Mouse (Mus musculus) MEL (cell line): ENCODE data around the gene Mocs1. TPM values are rescaled to one million over a fixed set of nuclear protein-coding genes. Genes with fewer than 3 reads are reported as not detected.

ENCODE experiments used
- DNase-seq: peaks from one replicate; pipeline ENCODE4 v3.0.0; 2011; ENCODE audit warnings: low read depth, low spot score
- H3K27ac ChIP-seq: 2 replicates; pipeline ENCODE4 v1.5.1; 2012; ENCODE audit warnings: low read depth, mild to moderate bottlenecking, control low read depth, low read length, moderate library complexity; ENCODE audit not compliant: control insufficient read depth
- H3K27me3 ChIP-seq, 2 experiments: fragments of 150-350 bp in 1 of 2; sonication (generic) in 1 of 2; 2 replicates each; pipeline ENCODE4 v1.6.1; 2012; ENCODE audit warnings: low read length in 2 of 2, mild to moderate bottlenecking in 2 of 2, improper control_type of control experiment in 1 of 2, moderate library complexity in 1 of 2; ENCODE audit not compliant: insufficient read depth in 2 of 2, control insufficient read depth in 1 of 2
- H3K36me3 ChIP-seq, 2 experiments: 2 replicates each; pipeline ENCODE4 v1.6.1; 2012 to 2014; ENCODE audit warnings: low read length in 2 of 2, improper control_type of control experiment in 1 of 2, inconsistent platforms in 1 of 2, mild to moderate bottlenecking in 1 of 2; ENCODE audit not compliant: insufficient read depth in 2 of 2, control insufficient read depth in 1 of 2
- H3K4me1 ChIP-seq, 2 experiments: fragments of 150-350 bp in 1 of 2; sonication (generic) in 1 of 2; 2 replicates each; pipeline ENCODE4 v1.6.1; 2012; ENCODE audit warnings: low read length in 2 of 2, improper control_type of control experiment in 1 of 2, mild to moderate bottlenecking in 1 of 2; ENCODE audit not compliant: insufficient read depth in 2 of 2, control insufficient read depth in 1 of 2
- H3K4me3 ChIP-seq, 2 experiments: fragments of 150-350 bp in 1 of 2; sonication (generic) in 1 of 2; 2 replicates each; pipeline ENCODE4 v1.5.1; 2012; ENCODE audit warnings: low read depth in 2 of 2, low read length in 2 of 2, mild to moderate bottlenecking in 2 of 2, moderate library complexity in 2 of 2, control low read depth in 1 of 2, improper control_type of control experiment in 1 of 2; ENCODE audit not compliant: control insufficient read depth in 1 of 2, insufficient read depth in 1 of 2
- H3K79me2 ChIP-seq: 2 replicates; pipeline ENCODE4 v1.6.1; 2012; ENCODE audit warnings: mild to moderate bottlenecking, low read length, moderate library complexity; ENCODE audit not compliant: control insufficient read depth, poor library complexity, insufficient read depth
- H3K9ac ChIP-seq: 2 replicates; pipeline ENCODE4 v1.6.1; 2012; ENCODE audit warnings: low read depth, mild to moderate bottlenecking, control low read depth, low read length, moderate library complexity; ENCODE audit not compliant: control insufficient read depth, poor library complexity, severe bottlenecking
- H3K9me3 ChIP-seq: fragments of 150-350 bp; sonication (generic); replicated peaks from 2 replicates; pipeline ENCODE4 v1.6.1; 2012; ENCODE audit warnings: mild to moderate bottlenecking, low read length, improper control_type of control experiment, moderate library complexity; ENCODE audit not compliant: insufficient read depth
- CHD1 ChIP-seq: IDR thresholded peaks from 2 replicates; pipeline ENCODE4 v1.6.1; 2012; ENCODE audit warnings: low read depth, mild to moderate bottlenecking, inconsistent platforms, low read length, improper control_type of control experiment
- CHD2 ChIP-seq: IDR thresholded peaks from 2 replicates; pipeline ENCODE4 v1.6.1; 2011; ENCODE audit warnings: low read length, improper control_type of control experiment
- CTCF ChIP-seq, 3 experiments: IDR thresholded peaks in 2 of 3; conservative IDR thresholded peaks in 1 of 3; 2 replicates each; pipeline ENCODE4 v1.5.1; 2011 to 2012; ENCODE audit warnings: low read length in 3 of 3, low read depth in 2 of 3, mild to moderate bottlenecking in 2 of 3, improper control_type of control experiment in 1 of 3, inconsistent platforms in 1 of 3, mixed read lengths in 1 of 3, moderate library complexity in 1 of 3; ENCODE audit not compliant: control insufficient read depth in 1 of 3, insufficient read depth in 1 of 3, poor library complexity in 1 of 3, severe bottlenecking in 1 of 3
- E2F4 ChIP-seq: IDR thresholded peaks from 2 replicates; pipeline ENCODE4 v1.6.1; 2011; ENCODE audit warnings: low read depth, low read length, improper control_type of control experiment, borderline replicate concordance
- GABPA ChIP-seq: IDR thresholded peaks from 2 replicates; pipeline ENCODE4 v1.6.1; 2012; ENCODE audit warnings: low read depth, mild to moderate bottlenecking, inconsistent platforms, low read length, improper control_type of control experiment, moderate library complexity
- JUND ChIP-seq: IDR thresholded peaks from 2 replicates; pipeline ENCODE4 v1.6.1; 2011; ENCODE audit warnings: low read depth, mild to moderate bottlenecking, improper control_type of control experiment, low read length
- KAT2A ChIP-seq: conservative IDR thresholded peaks from 2 replicates; pipeline ENCODE4 v1.6.1; 2012; ENCODE audit warnings: low read depth, low read length, improper control_type of control experiment, inconsistent platforms
- MAFK ChIP-seq: IDR thresholded peaks from 2 replicates; pipeline ENCODE4 v1.6.1; 2011; ENCODE audit warnings: low read depth, mild to moderate bottlenecking, low read length, improper control_type of control experiment, borderline replicate concordance
- MAZ ChIP-seq: IDR thresholded peaks from 2 replicates; pipeline ENCODE4 v1.6.1; 2012; ENCODE audit warnings: low read depth, mild to moderate bottlenecking, inconsistent platforms, low read length, improper control_type of control experiment
- MYB ChIP-seq: IDR thresholded peaks from 2 replicates; pipeline ENCODE4 v1.6.1; 2011; ENCODE audit warnings: mild to moderate bottlenecking, low read depth, low read length, improper control_type of control experiment
- MYC ChIP-seq: IDR thresholded peaks from 2 replicates; pipeline ENCODE4 v1.6.1; 2011; ENCODE audit warnings: low read depth, mild to moderate bottlenecking, low read length, improper control_type of control experiment, moderate library complexity
- NELFE ChIP-seq: IDR thresholded peaks from 2 replicates; pipeline ENCODE4 v1.6.1; 2011; ENCODE audit warnings: low read depth, low read length, improper control_type of control experiment
- NRF1 ChIP-seq: IDR thresholded peaks from 2 replicates; pipeline ENCODE4 v1.6.1; 2014; ENCODE audit warnings: low read depth, mild to moderate bottlenecking, inconsistent platforms, low read length, improper control_type of control experiment, moderate library complexity; ENCODE audit not compliant: poor library complexity, insufficient read depth, severe bottlenecking
- POLR2AphosphoS2 ChIP-seq: IDR thresholded peaks from 2 replicates; pipeline ENCODE4 v1.6.1; 2011; ENCODE audit warnings: low read length, improper control_type of control experiment
- POLR2AphosphoS5 ChIP-seq: IDR thresholded peaks from 2 replicates; pipeline ENCODE4 v1.6.1; 2012; ENCODE audit warnings: low read depth, borderline replicate concordance, mild to moderate bottlenecking, inconsistent platforms, low read length, moderate library complexity, mixed read lengths
- RAD21 ChIP-seq: IDR thresholded peaks from 2 replicates; pipeline ENCODE4 v1.6.1; 2011; ENCODE audit warnings: mild to moderate bottlenecking, low read depth, low read length, improper control_type of control experiment
- RCOR1 ChIP-seq: IDR thresholded peaks from 2 replicates; pipeline ENCODE4 v1.6.1; 2012; ENCODE audit warnings: low read depth, mild to moderate bottlenecking, inconsistent platforms, low read length, improper control_type of control experiment
- TBP ChIP-seq: IDR thresholded peaks from 2 replicates; pipeline ENCODE4 v1.8.0; 2011; ENCODE audit warnings: low read depth, low read length, improper control_type of control experiment
- TCF12 ChIP-seq: IDR thresholded peaks from 2 replicates; pipeline ENCODE4 v1.6.1; 2014; ENCODE audit warnings: low read depth, mild to moderate bottlenecking, inconsistent platforms, low read length, improper control_type of control experiment, moderate library complexity
- ZC3H11A ChIP-seq: IDR thresholded peaks from 2 replicates; pipeline ENCODE4 v1.6.1; 2012; ENCODE audit warnings: low read depth, mild to moderate bottlenecking, inconsistent platforms, low read length, improper control_type of control experiment
- ZKSCAN1 ChIP-seq: IDR thresholded peaks from 2 replicates; pipeline ENCODE4 v1.6.1; 2012; ENCODE audit warnings: low read depth, mild to moderate bottlenecking, inconsistent platforms, low read length, improper control_type of control experiment, moderate library complexity
- ZNF384 ChIP-seq: IDR thresholded peaks from 2 replicates; pipeline ENCODE4 v1.6.1; 2012; ENCODE audit warnings: low read depth, mild to moderate bottlenecking, inconsistent platforms, low read length, improper control_type of control experiment
- polyA plus RNA-seq, 2 experiments: library from polyadenylated mRNA; stranded (reverse) in 1 of 2; unstranded in 1 of 2; fragments of >175 nt in 1 of 2; fragments of >200 nt in 1 of 2; gene quantifications; 2 replicates each; pipeline versions ENCODE4 v1.2.1 to v1.2.4; 2012; ENCODE audit warnings: low replicate concordance in 2 of 2, low read depth in 1 of 2; ENCODE audit not compliant: insufficient read length in 2 of 2, insufficient read depth in 1 of 2, missing spikeins in 1 of 2
- total RNA-seq: library from RNA; depleted of rRNA; stranded (reverse); fragments of 300-350 nt; gene quantifications from 2 replicates; pipeline ENCODE4 v1.2.3, GENCODE M21; 2012

Gene Mocs1
- total and polyA plus RNA-seq, 3 experiments, result 7.8 to 24.6 TPM; not detected in 1

- Histone ChIP-seq H3K36me3 (no peaks in the 10 kb centered on the region), H3K4me3 (no peak overlapping the region), H3K27me3 (no peaks in the 10 kb centered on the region), H3K9ac (no peak overlapping the region), H3K9me3 (no peaks in the 10 kb centered on the region), H3K4me1 (no peaks in the 10 kb centered on the region), H3K27ac (no peak overlapping the region), H3K79me2 (no peaks in the 10 kb centered on the region)
- no peak for DNase-seq
- TF ChIP-seq POLR2AphosphoS2, result no peak
- no peak for TF ChIP-seq TBP
- TF ChIP-seq KAT2A, result no peak
- no peak for TF ChIP-seq GABPA
- TF ChIP-seq ZKSCAN1, result no peak
- no peak for TF ChIP-seq CHD2
- TF ChIP-seq MYB, result no peak
- no peak for TF ChIP-seq JUND
- TF ChIP-seq MAFK, result no peak
- TF ChIP-seq MAZ, result no peak
- no peak for TF ChIP-seq ZNF384
- no peak for TF ChIP-seq RAD21
- TF ChIP-seq POLR2AphosphoS5, result no peak
- no peak for TF ChIP-seq CTCF (IDR thresholded peaks at IDR 0.05 in 2 of 3, conservative IDR thresholded peaks at IDR 0.05 in 1 of 3; ENCODE audit: control insufficient read depth in 1 of 3, insufficient read depth in 1 of 3, low read depth in 2 of 3, low read length in 3 of 3, poor library complexity in 1 of 3, severe bottlenecking in 1 of 3)
- TF ChIP-seq CHD1, result no peak
- no peak for TF ChIP-seq NRF1
- no peak for TF ChIP-seq ZC3H11A
- TF ChIP-seq E2F4, result no peak
- TF ChIP-seq MYC, result no peak
These were observed 21.1 kb downstream of the Mocs1 start for GRCm38 (mm10) chr17:49449230-49449608.

- Histone ChIP-seq H3K9me3 (no peaks in the 10 kb centered on the region), H3K4me1 (no peaks in the 10 kb centered on the region), H3K4me3 (no peak overlapping the region), H3K9ac (no peak overlapping the region), H3K79me2 (no peaks in the 10 kb centered on the region), H3K27me3 (no peaks in the 10 kb centered on the region), H3K27ac (no peak overlapping the region), H3K36me3 (no peaks in the 10 kb centered on the region)
- no peak for DNase-seq
- no peak for TF ChIP-seq NELFE
- TF ChIP-seq MAFK, result no peak
- TF ChIP-seq RCOR1, result no peak
- no peak for TF ChIP-seq CTCF (IDR thresholded peaks at IDR 0.05 in 2 of 3, conservative IDR thresholded peaks at IDR 0.05 in 1 of 3; ENCODE audit: control insufficient read depth in 1 of 3, insufficient read depth in 1 of 3, low read depth in 2 of 3, low read length in 3 of 3, poor library complexity in 1 of 3, severe bottlenecking in 1 of 3)
- no peak for TF ChIP-seq ZKSCAN1
- no peak for TF ChIP-seq TCF12
- no peak for TF ChIP-seq CHD2
- TF ChIP-seq NRF1, result no peak
These were observed 22.8 kb downstream of the Mocs1 start for GRCm38 (mm10) chr17:49450922-49451321.
